Mouse (Mus musculus) adrenal gland, postnatal 4 days (tissue): ENCODE data around the gene Akap10. TPM values are rescaled to one million over a fixed set of nuclear protein-coding genes. Genes with fewer than 3 reads are reported as not detected.
"Not testable (repeated sequence)": the region's sequence is repeated elsewhere in the genome, so short reads cannot be mapped to it uniquely, and the experiment has no call there.

ENCODE experiments used
- DNase-seq, 2 experiments: peaks; one replicate each; pipeline ENCODE4 v3.0.0; 2021 to 2022; ENCODE audit warnings: low spot score in 2 of 2, mixed read lengths in 2 of 2
- long read RNA-seq, 2 experiments: library from polyadenylated mRNA; stranded (forward); transcript quantifications; one replicate each; pipeline ENCODE4 v2.0.0; 2021
- total RNA-seq, 2 experiments: library from RNA; stranded (reverse); gene quantifications; 2 replicates each; pipeline ENCODE4 v1.2.3; 2021

Gene Akap10
- total RNA-seq, result 10 to 100 TPM; 29.0 TPM
- long read RNA-seq, experiment 1, transcript Akap10-202 (15 exons, 3,874 nt), result major isoform, 9 of 13 reads
- long read RNA-seq, experiment 1, partial matches to known transcripts, result 1 of 13 reads
- long read RNA-seq, experiment 1, other reads (novel, unspliced or antisense), result 3 of 13 reads
- long read RNA-seq, experiment 2, transcript Akap10-202 (15 exons, 3,874 nt), result major isoform, 19 of 35 reads
- long read RNA-seq, experiment 2, partial matches to known transcripts, result 5 of 35 reads
- long read RNA-seq, experiment 2, other reads (novel, unspliced or antisense), result 11 of 35 reads

DNA sequence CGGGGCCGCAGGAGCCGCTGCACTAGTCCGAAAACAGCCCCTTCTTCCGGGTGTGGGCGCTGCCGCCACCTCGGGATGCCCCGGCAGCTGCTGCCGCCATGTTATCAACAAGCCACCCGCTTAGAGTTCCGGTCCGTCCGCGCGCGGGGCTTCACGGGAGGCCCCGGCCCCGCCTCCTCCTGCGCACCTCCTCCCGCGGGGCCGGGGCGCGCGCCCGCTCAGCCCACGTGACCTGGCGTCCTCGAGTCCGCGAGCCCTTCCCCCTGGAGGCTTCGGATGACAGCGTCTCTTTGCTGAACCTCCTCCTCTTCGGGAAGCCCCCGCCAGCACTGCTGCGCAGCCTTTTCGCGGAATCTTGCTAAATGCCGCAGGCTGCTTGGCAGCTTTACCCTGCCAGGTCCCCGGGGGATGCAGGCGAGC lies at the start of gene Akap10:
TSS of gene Akap10 (minus strand) at position 155 of the 420 bp plus-strand sequence.
- DNase-seq, result peak; percentile 89 to 91

DNA sequence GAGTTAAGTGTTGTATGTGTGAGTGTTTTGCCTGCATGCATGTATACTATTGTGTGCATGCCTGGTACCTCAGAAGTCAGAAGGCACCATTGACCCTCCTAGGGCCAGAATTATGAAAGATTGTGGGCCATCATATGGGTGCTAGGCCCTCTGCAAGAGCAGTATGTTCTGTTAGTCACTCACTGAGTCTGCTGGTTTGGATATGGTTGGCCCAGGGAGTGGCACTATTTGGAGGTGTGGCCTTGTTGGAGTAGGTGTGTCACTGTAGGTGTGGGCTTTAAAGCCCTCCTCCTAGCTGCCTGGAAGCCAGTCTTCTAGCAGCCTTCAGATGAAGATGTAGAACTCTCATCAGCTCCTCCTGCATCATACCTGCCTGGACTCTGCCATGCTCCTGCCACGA lies 45.7 kb upstream of the Akap10 start:
- no peak for DNase-seq

- DNase-seq, result no peak
Observed at GRCm38 (mm10) chr11:61974106-61974707, 44.2 kb upstream of the Akap10 start.

- DNase-seq, result no peak
Observed at GRCm38 (mm10) chr11:61971441-61972221, 41.6 kb upstream of the Akap10 start.

DNA sequence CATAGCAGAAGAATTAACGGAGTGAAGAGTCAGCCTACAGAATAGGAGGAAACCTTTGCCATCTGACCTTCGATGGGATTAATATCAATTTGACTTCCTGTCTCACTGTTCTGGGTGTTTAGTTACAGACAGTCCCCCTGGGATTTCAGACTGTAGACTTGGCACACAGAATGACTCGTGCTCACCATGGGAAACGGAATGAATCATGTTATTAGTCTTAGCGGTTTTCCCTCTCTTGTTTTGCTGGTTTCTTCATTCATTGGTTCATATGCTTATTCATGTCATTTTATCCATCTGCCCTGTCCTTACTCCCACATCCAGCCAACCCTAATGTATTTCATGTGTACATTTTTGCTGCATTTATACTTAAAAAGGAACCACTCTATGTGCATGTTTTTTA lies 40.8 kb upstream of the Akap10 start:
- DNase-seq, result no peak

- no peak for DNase-seq
Observed at GRCm38 (mm10) chr11:61968875-61969274, 38.8 kb upstream of the Akap10 start.

DNA sequence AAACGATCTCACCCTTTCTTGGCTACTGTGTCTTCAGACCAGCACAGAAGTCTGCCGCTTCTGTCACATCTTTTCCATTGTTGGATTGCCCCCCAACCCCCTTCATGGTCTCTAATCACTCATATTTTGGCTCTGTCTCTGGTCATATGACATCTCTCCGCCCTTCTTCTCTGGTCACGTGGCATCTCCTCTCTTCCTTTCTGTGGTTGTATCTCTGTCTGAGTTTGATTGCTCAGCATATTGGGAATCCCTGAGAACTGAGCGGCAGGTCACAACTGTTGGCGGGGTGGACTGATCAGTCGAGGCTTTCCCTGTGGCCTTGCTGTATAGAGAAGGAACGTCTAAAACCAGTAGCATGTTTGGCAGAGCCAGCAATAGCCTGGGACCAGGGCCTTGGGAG lies 37.0 kb upstream of the Akap10 start:
- no peak for DNase-seq

- DNase-seq, result no peak
Observed at GRCm38 (mm10) chr11:61964611-61965010, 34.6 kb upstream of the Akap10 start.

GRCm38 (mm10) chr11:61963193-61963592 lies 33.1 kb upstream of the Akap10 start:
- no peak for DNase-seq

GRCm38 (mm10) chr11:61962684-61963083 lies 32.6 kb upstream of the Akap10 start:
- DNase-seq, result no peak

DNA sequence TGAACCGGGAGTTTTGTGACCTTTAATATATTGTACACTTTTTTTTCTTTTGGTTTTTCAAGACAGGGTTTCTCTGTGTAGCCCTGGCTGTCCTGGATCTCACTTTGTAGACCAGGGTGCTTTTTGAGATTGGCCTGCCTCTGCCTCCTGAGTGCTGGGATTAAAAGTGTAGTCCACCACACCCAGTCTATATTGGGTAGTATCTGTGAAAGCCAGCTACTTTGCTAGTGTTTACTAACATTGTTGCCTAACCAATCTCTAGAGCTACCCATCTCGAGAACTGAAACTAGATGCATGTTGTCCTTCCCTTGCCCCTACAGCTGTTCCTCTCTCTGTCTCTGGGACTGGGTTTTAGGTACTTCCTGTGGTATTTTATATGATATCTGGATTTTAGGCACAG lies 30.0 kb upstream of the Akap10 start:
- DNase-seq, result no peak

GRCm38 (mm10) chr11:61958706-61959105 lies 28.7 kb upstream of the Akap10 start:
- not testable (repeated sequence) for DNase-seq

DNA sequence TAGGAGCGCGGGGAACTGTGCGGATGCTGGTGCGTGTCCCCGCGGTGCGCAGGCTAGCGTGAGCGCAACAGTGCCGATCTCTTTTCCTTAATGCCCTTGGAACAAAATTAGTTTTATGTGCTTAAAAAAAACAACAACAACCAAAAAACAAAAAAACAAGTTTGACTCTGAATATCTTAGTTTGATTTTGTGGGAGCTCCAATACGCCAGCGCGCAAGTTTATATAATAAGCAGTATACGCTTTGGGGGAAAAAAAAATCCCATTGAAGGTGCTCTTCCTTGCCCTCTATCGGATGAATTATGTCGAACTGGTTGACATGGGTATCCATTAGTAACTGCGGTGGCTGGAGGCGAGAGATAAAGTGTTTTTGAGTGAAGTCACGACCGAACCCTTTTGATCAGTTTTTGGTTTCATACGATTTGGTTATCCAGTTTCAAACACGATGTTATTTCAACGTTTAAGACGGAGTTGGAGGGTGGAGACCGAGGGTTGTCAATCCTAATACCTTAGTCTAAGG lies 27.3 kb upstream of the Akap10 start:
- no peak for DNase-seq

- DNase-seq, result peak; percentile 82 to 89
Observed at GRCm38 (mm10) chr11:61956572-61957295, 26.7 kb upstream of the Akap10 start, which contains the start of gene Specc1. Gene Specc1, plus strand, starts transcription at chr11:61956763.

- DNase-seq, result no peak
Observed at GRCm38 (mm10) chr11:61955951-61956350, 25.9 kb upstream of the Akap10 start.

DNA sequence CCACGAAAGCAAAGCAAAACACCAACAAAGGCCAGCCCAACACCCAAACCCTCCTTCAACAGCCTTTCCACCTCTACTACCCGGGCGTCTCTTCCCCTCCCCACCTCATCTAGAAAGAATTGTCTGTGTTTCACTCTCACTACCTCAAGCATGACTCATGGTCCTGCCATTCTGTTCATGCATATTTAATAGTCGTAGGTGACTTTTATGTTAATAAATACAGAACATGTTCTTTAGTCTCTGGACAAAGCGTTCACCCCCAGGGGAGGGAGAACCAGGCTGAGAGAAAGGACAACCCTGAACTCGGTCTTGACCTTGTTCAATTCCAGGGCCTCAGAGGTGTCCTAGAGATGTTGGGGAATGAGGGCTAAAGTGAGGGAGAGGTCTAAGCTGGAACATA lies 25.1 kb upstream of the Akap10 start:
- no peak for DNase-seq

GRCm38 (mm10) chr11:61950632-61951031 lies 20.6 kb upstream of the Akap10 start:
- peak; percentile 64 to 77 for DNase-seq

GRCm38 (mm10) chr11:61949315-61949714 lies 19.3 kb upstream of the Akap10 start:
- DNase-seq, result no peak

- no peak for DNase-seq
Observed at GRCm38 (mm10) chr11:61946608-61947007, 16.6 kb upstream of the Akap10 start.

- DNase-seq, result no peak
Observed at GRCm38 (mm10) chr11:61944417-61944816, 14.4 kb upstream of the Akap10 start.

GRCm38 (mm10) chr11:61942903-61943302 lies 12.9 kb upstream of the Akap10 start:
- no peak for DNase-seq
